Mouse (Mus musculus) adrenal gland, postnatal 25 days (tissue): ENCODE measurements around the gene Soga1. TPM values are rescaled to one million over a fixed set of nuclear protein-coding genes. Genes with fewer than 3 reads are reported as not detected.

Source experiments
- DNase-seq: peaks from one replicate; pipeline ENCODE4 v3.0.0; 2021; ENCODE audit warnings: mixed read lengths
- total RNA-seq: library from RNA; stranded (reverse); gene quantifications from 2 replicates; pipeline ENCODE4 v1.2.3, GENCODE M21; 2021

The Soga1 gene
- total RNA-seq, 1 experiment from 2014 or later: 49.1 TPM

DNA sequence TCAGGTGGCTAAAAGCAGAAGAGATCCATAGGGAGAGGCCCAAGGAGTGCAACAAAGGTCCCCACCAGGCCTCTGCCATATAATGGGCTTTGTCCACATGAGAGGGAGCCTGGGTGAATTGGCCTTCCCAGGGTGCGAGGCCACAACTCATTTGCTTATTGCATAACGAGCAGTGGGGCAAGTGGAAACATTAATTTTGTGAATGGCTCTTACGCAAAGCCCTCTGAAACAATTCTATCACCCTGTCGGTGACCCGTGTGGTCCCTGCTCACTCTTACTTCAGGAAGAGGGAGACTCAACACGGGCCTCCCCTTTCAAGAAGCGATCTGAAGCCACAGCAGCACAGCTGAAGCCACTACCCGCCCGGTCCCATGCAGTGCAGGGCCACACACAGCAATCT is 41.8 kb downstream of the Soga1 start:
- DNase-seq: no peak

DNA sequence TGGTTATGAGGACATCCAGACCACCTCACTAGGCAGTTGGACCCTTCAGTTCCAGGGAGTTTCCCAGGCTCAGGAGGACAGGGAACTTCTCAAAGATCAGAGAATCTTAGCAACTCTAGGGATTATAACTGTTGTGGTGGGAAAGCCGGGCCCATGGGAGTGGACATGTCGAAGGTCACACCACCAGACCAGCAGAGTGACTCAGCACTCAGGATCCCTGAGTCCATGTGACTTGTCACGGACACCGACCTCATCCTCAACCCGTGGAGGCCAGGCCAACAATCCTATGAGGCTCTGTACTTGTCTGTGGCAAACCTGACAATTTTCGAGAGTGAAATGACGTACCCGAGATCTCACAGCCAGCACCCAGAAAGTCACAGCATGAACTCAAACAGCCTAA is 42.7 kb downstream of the Soga1 start:
- DNase-seq: peak; percentile 61

DNA sequence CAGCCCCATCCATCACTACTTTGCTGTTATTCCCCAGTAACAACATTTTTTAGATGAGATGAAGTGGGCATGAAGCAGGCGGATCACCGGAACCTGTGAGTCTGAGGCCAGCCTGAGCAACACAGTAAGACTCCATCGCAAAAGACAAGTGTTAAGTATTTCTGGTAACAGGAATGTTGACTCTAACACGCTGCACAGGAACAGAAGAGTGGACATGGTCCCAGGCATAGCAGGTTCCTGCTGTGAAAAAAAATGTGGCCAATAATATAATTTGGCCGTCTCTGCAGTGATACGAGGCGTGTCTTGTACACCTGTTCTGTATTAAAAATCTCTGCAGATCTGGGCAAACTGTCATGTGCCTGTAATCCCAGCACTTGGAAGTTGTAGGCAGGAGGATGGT is 43.7 kb downstream of the Soga1 start:
- DNase-seq: no peak

DNA sequence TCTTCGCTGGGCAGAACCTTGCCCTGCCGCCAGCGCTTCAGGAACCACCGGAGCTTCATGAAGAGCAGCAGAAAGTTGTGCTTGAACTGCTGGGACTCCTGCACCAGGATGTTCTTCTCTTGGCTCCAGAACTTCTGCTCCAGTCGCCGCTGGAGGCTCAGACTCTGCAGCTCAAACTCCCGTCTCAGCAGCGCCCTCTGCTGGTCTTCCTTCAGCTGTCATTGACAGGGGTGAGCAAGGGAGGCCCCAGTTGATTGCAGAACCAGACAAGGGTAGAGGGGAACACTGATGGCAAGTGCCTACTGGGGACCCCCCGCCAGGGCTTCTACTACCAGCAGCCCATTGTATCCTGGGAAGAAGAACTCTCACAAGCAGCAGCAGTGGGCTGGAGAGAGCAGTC is 48.2 kb downstream of the Soga1 start:
- peak; percentile 88 for DNase-seq

DNA sequence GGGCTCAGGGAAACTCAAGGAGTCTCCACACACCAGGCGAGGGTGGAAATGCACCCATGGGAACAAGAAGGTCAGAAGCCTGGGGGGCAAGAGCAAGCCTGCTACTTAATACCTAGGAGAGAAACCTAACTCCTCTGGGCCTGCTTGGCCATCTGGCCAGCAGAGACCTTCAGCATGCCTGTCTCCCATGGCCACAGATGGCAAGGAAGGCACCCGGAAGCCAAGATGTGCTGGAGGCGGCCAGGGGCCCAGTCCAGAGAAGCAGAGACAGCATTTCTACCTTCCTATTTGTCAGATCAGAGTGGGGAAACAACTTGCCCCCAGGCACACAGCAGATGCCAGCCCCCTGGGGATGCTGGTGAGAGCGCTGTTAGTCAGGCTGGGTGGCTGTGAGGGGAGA is 50.8 kb downstream of the Soga1 start:
- DNase-seq: no peak

DNA sequence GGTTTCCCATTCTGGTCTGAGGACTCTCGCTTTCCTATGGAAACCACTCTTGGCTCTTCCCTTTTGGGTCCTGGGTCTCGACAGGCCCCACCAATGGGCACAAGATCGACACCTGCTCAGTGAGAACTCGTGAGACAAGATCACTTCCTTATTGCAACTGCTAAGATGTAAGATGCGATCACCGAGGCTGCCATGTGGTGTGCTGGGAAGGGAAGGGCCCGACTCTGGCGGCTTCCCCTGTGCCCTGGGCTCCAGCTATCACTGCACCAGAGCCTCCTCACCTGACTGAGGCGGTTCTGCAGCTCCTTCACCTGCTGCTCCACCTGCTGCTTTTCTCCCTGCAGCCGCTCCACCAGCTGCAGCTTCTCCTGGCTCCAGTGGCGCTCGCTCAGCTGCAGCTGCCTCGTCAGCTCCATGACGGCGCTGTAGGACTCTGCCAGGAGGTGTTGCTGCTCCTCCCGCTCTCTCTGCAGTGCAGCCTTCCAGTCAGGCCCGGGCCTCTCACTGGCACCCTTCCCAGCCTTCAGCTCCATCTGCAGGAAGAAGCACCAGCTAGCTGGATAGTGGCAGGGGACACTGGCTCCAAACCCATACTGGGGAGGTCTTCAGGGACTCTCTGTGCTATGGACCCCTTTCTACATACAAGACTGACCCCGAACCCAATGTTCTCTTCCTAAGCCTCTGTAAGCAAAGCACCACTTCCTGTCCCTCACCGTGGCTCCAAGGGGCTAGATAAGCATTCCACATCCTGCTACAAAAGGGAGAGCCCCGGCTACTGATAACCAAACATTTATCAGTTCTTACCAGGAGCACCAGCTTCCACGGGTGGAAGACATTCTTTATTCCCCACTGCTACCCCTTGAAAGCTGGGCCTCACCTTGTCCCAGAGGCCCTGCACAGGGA is 51.7 kb downstream of the Soga1 start:
- no peak for DNase-seq

DNA sequence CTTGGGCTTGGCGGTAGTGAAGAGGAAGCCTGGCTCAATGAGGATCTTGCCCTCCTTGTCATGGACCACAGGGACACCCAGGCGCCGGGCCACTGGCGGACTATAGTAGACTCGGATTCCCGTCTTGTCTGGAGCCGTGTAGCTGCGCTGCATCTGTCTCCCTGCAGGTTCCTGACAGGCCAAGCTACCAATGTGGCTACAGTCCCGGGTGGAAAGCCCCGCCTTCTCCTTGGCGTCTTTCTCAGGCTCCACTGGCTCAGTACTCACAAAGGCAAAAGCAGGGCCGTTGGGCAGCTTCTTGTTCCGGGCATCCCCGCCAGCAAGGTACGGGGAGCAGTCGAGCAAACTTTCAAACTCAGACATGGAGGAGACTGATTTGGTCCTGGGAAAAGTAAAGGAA is 57.9 kb downstream of the Soga1 start:
- DNase-seq: no peak

DNA sequence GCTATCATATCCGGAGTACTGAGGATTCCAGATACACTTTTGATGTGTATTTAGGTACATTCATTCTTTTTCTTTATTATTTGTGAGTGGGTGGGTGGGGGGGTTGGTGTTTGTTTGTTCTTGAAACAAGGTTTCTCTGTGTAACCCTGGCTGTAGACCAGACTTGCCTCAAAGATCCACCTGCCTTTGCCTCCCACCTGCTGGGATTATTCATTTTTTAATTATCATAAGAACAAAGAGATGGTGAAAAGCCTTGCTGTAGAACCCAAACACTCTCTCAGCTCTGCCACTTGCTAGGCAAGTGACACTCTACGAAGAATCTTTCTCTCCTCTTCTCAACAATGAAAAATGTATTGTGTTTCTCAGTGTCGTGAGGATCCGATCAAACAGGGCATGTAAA is 59.8 kb downstream of the Soga1 start:
- no peak for DNase-seq

DNA sequence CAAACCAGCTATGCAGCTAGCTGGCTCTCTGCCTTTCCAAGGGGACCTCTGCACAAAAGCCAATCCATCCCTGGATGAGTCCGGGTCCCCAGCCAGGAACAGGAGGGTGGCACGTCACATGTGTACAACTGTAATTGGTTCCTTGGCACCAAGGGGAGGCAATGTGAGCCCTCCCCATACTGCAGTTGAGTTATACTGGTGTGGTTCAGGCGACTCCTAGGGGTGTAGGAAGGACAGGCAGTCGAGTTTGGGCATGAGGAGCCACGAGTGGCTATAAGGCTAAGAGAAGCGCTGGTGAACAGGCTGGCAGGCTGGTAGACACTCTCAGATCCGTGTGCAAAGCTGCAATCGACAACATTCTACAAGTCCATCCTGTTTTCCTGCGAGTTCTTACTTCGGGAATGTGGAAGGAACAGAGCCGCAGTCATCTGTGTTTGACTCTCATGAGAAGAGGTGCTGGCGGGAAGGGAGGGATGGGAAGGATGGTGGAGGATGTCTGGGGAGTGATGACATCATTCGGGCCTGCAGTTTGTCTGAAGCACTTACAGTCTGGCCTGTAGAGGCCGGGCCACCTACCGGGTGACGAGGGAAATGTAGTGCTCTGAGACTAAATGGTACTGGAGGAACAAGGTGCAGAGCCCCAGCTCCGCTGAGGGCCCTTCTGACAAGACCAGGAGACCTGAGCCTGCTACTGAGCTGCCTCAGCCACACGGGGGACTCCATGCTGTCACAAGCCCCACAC is 62.4 kb downstream of the Soga1 start:
- no peak for DNase-seq

DNA sequence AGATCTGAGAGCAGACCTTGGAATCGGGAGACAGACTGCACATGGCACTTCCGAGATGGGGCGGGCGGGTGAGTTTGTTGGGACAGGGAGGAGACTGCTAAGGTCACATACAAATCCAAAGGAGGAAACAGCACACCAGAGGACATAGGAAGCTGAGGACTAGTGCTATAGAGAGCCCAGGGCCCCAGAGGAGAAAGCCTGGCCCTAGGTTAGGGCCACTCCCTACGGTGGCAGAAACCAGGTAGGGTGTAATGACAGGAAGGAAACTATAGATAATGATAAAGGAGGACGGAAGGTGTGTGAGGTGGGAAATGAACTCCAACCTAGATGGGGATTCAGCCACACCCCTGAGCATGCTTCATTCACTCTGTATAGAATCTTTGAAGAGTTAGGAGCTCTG is 66.7 kb downstream of the Soga1 start:
- DNase-seq: no peak

DNA sequence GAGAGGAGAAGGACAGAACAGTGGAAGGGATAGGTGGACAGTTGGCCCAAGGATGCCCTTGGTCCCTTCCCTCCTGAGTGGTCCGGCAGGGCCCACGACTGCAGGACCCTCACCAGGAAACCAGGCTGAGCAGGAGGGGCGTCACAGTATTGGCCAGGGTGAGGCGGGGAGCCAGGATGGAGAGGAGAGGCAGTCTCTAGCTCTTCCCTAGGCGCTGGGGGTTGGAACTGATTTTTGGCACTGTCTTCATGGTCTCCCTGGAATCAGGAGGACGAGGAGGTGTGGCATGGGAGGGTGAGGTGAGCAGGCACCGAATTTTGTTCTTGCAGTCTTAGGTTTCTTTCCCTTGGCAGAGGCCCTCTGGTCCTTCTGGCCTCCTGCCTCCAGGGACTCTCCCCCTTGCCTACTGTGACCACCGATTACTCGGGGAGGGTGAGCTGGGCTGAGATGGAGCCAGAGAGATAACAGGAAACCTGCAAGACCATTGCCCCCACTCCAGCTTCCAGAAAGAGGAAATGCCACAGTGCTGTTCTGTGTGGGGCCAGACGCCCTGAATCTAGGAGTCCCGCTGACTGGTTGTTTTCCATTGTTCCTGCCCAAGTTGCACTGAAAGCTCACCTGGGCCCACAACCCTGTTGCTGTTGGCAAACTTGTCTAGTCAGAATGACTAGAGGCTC is 68.3 kb downstream of the Soga1 start:
- DNase-seq: no peak

DNA sequence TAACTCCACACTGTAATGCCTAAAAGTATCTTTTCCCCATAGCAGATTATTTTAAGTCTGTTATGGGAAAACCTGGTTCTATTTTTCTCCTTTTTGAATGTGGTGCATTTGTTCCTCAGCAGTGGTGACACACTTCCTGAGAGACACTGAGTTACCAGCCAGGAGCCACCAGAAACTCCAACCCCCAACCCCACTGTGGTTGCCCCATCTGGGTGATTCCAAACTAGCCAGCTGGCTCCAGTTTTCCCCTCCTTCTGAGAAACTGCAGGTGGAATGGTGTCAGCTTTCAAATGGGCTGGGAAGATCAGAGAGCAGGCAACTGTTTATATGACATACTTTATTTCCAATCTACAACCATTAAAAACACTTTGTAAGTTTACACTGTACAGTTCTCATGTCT is 68.9 kb downstream of the Soga1 start:
- no peak for DNase-seq

DNA sequence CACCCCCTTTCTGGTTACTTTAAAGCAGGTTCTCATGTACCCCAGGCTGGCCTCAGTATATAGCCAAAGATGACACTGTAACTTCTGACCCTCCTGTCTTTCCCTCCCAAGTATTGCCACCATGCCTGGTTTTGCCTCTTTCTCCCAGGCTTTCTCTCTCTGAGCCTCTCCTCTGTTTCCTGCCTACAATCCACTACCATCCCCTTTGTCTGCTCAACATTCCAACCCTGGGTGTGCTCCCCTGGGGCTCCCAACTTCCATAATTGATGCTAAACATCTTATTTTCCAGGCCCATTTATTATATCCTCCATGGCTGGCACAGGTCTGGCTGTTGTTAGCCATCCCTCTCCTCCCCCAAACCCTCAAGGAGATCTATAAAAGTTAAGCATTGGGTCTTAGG is 70.5 kb downstream of the Soga1 start:
- no peak for DNase-seq

DNA sequence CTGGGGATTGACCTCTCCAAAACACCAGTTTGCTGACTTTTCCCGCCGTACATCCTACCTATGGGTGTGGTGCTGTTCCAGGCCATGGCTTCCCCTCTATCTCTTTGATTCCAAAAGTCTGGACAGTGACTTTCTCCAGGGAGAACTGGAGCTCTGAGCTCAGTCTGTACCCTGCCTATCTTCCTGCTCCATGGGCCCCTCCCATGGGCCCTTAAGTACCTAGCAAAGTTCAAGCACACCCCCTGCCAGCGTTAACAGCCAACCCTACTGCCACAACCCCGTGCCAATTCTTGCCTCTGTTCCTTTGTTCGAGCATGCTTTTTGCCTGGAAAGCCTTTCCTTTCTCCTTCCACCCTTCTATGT is 71.8 kb downstream of the Soga1 start:
- no peak for DNase-seq

DNA sequence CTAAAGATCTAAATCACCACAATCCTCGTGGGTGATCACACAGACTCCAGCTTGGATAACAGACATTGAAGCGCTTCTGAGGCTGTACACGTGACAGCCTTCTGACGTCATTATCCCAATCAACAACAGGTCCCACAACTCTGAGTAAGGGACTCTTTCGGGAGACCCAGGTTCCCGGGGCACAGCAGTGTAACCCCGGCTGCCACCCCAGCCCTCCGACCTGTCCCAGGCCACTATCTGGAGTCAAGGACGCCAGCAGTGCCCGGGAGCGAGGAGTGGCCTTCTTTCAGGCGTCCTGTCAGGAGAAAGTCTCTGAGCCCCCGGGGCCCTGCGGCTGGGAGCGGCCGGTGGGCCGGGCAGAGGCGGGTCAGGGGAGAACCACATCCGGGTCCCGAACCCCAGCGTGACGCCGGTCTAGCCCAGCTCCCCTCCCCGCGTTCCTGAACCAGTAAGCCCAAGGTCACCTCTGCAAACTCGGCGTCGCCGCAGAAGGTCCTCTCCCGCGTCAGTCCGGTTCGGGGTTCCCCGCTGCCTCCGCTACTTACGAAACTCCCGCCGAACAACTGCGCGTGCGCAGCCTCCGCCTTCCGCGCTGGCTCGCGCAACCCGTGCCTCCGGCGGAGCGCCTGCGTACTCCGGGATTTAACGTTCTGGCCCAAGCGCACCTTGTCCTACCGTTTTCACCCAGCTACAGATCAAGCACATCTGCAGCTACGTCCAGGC is 72.4 kb downstream of the Soga1 start, which contains the start of gene Dsn1:
Dsn1 (minus strand) TSS at position 644 of the 723 bp plus-strand sequence.
- DNase-seq: peak; percentile 94

DNA sequence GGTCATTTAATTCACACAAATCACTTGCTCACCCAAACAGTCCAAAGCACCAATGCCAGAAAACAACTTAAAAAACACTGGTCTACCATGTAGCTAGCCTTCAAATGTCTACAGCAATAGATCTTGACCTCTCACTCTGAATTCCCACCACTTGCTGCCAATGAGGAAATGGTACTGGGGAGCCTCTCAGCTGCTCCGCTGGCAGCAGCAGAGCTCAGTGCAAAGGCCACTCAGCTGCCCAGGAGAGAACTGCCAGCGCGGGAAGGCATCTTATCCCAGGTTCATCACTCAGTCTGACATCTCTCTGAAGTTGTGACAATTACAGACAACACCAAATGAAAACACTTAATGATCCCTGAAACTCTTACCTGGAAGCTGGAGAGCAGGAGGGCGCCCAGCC is 76.7 kb downstream of the Soga1 start:
- no peak for DNase-seq

DNA sequence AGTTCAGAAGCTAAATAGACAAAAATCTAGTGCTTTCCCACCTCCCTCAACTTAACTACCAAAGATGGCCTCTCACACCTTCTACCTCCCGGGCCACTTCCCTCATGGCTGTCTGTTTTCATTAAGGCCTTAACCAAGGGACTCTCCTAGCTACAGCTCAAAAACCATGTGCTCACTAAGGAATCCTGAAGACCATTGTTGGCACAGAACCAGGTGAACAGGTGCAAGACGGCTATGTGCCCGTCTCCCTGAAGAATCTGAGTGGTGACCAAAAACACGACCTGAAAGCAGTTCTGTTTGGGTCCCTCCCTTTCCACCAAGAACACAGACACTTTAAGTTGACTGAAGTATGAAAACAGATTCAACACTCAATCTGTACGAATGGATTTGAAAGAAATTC is 80.8 kb downstream of the Soga1 start:
- DNase-seq: no peak

DNA sequence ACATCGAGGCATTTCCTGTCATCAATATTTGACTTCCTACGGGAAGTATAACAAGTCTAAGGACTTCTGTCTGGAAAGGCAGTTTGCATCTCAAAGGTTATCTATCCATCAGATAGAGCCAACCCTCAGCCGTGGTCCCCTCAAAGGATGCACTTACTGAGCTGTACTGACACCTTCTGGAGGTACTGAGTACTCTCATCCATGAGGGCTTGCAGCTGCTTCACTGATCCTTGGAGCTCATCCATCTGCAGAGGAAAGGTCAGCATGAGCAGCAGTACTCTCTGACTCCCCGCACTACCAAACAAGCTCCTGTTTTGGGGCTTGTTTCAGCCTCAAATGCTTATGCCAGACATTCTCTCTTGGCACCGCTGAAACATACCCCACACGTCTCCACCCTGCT is 82.5 kb downstream of the Soga1 start:
- DNase-seq: no peak

DNA sequence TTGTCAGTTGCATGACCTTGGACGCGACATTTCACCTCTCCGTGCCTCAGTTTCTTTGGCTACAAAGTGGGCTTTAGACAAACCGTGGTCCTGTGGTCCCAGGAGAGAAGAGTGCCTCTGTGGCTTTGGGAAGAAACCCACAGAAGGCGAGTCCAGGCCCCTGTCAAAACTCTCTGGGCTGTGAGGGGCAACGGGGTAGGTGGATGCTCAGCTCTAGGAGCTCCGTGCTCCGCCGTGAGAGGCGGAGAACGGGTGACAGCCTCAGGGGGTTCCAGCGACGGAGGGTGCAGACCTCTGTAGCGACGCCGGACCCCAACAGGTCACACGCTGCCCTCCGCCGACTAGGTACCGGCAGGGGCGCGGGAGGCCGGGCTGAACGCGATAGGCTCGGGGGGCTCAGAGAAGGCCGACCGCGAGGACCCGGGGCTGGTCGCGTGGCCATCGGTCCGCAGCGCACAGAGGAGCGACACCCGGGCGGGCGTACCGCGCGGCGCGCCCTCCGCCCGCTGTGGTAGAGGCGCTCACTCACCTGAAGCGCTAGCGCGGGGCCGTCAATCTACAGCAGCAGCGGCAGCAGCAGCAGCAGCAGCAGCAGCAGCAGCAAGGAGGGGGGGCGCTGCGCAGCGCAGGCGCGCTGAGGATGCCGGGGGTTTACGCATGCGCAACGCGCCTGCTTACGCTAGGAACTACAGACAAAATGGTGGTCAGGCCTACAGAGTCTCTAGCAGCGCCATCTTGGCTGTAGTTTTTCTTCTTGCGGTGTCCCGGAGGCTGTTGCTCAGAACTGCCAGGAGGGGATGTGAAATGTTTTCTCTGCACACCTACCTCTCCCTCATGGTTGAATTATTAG is 87.4 kb downstream of the Soga1 start, which contains the start of gene Ndrg3:
Ndrg3 (minus strand) TSS at position 587 of the 850 bp plus-strand sequence.
- peak; percentile 95 for DNase-seq

DNA sequence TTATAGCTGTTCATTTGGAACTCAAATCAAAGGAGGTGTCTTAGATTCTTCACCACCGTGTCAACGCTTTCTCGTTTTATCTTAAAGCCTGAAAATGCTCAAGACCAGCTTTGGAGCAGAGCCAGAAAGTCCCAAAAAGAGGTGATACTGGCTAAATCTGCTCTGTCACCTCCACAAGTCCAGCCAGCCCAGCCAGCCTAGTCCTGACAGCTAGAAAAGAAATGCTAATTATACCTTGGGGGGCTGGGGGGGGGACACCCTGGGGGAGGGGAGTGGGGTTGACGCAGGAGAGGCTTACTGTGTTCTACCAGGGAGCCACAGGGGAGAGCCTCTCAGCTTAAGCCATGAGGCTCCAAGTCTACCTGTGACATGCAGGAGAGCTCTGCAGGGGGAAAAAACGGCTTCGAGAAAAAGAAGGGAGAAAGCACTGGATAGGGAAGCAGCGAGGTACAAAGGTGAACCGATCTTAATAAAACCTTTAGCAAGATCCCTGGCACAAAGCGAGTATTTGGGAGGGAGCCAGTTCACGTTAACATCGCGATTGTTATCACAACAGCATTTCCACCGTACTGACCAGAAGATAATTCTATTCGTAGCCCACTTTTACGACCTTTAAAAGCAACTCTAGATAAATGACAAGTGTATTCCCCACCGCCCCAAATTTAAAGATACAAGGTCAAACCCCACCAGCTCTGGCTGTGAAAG is 88.2 kb downstream of the Soga1 start:
- DNase-seq: no peak

DNA sequence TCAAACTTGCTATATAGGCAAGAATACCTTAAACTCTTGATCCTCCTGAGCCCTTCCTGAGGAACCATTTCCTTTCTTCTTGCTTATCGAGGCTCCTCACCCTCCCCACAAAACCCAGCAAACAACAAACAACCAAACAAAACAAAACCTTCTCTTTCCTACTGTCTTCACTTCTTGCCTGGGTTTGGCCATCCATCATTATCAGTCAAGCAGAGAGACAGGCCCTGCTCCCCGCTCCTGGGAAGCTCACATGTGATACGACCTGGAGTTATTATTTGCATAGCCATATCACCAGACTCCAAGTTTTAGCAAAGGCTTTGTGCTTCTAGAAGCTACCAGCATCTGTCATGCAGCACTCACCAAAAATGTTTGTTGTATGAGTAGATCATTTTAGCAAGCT is 91.7 kb downstream of the Soga1 start:
- no peak for DNase-seq
